Mouse (Mus musculus) R1 (cell line): ENCODE results near the gene Cux2.

Experiments
- DNase-seq: peaks from one replicate; pipeline ENCODE4 v3.0.0-alpha.2; 2018; ENCODE audit warnings: low read depth, low spot score

The Cux2 gene

GRCm38 (mm10) chr5:122017778-122018177 lies 32.1 kb downstream of the Cux2 start:
- no peak for DNase-seq

GRCm38 (mm10) chr5:122017269-122017668 lies 32.6 kb downstream of the Cux2 start:
- DNase-seq = no peak

GRCm38 (mm10) chr5:122016744-122017143 lies 33.2 kb downstream of the Cux2 start:
- no peak for DNase-seq

GRCm38 (mm10) chr5:122015149-122015548 lies 34.8 kb downstream of the Cux2 start:
- DNase-seq = no peak

- DNase-seq = no peak
These were observed 35.2 kb downstream of the Cux2 start for GRCm38 (mm10) chr5:122014671-122015070.

GRCm38 (mm10) chr5:122011289-122011688 lies 38.6 kb downstream of the Cux2 start:
- DNase-seq = peak; percentile 72

- no peak for DNase-seq
These were observed 41.9 kb downstream of the Cux2 start for GRCm38 (mm10) chr5:122007946-122008441.

- DNase-seq = peak; percentile 58
These were observed 46.4 kb downstream of the Cux2 start for GRCm38 (mm10) chr5:122003460-122003859.

GRCm38 (mm10) chr5:122002148-122002547 lies 47.8 kb downstream of the Cux2 start:
- DNase-seq = no peak

- DNase-seq = no peak
These were observed 48.6 kb downstream of the Cux2 start for GRCm38 (mm10) chr5:122001311-122001710.

- no peak for DNase-seq
These were observed 49.5 kb downstream of the Cux2 start for GRCm38 (mm10) chr5:122000381-122000780.

- peak; percentile 77 for DNase-seq
These were observed 50.7 kb downstream of the Cux2 start for GRCm38 (mm10) chr5:121998981-121999795.

GRCm38 (mm10) chr5:121998281-121998680 lies 51.6 kb downstream of the Cux2 start:
- no peak for DNase-seq

GRCm38 (mm10) chr5:121996701-121997100 lies 53.2 kb downstream of the Cux2 start:
- no peak for DNase-seq

GRCm38 (mm10) chr5:121994808-121995207 lies 55.1 kb downstream of the Cux2 start:
- no peak for DNase-seq

- no peak for DNase-seq
These were observed 58.0 kb downstream of the Cux2 start for GRCm38 (mm10) chr5:121991914-121992313.

GRCm38 (mm10) chr5:121985855-121986254 lies 64.0 kb downstream of the Cux2 start:
- no peak for DNase-seq

GRCm38 (mm10) chr5:121981650-121982131 lies 68.2 kb downstream of the Cux2 start:
- peak; percentile 31 for DNase-seq

GRCm38 (mm10) chr5:121976331-121976730 lies 73.6 kb downstream of the Cux2 start:
- no peak for DNase-seq

- no peak for DNase-seq
These were observed 76.4 kb downstream of the Cux2 start for GRCm38 (mm10) chr5:121973541-121973940.

GRCm38 (mm10) chr5:121972680-121973192 lies 77.2 kb downstream of the Cux2 start:
- peak; percentile 80 for DNase-seq

- DNase-seq = no peak
These were observed 80.9 kb downstream of the Cux2 start for GRCm38 (mm10) chr5:121968999-121969398.

- DNase-seq = no peak
These were observed 81.5 kb downstream of the Cux2 start for GRCm38 (mm10) chr5:121968416-121968815.
